Mouse (Mus musculus): Measurements from ENCODE around the gene N4bp2.

DNA sequence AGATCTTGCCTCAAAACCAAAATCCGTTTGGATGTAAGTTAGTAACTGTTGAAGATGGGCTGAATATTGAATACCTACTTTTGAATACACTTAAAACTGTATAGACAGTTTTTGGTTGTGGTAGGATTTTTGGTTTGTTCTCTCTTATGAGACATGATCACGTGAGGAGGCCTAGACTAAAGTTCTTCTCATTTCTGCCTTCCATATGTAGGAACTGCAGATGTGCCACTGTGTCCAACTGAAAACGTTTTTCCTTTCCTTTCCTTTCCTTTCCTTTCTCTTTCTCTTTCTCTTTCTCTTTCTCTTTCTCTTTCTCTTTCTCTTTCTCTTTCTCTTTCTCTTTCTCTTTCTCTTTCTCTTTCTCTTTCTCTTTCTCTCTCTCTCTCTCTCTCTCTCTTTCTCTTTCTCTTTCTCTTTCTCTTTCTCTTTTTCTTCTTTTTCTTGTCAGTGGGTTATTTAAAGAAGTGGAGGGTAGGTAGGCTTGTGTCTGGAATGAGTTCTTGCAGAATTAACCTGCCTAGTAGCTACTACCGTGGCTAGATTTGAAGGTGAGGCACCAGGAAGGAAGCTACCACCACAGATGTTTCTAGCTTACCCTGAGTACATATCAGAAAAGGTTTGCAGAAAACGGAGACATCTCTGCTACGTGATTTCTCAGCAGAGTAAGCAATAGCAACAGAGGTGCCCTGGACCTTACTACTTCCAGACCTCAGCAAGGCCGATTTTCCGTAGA lies 70.6 kb downstream of the N4bp2 start:
- TF ChIP-seq POLR2A (IDR thresholded peaks at IDR 0.05; ENCODE audit: control insufficient read depth, low read depth, low read length) (no peak), CTCF (IDR thresholded peaks at IDR 0.05; ENCODE audit: control insufficient read depth, insufficient read depth, insufficient replicate concordance, low read depth, low read length) (no peak)

Data from testis, adult 2 months (tissue).